Mouse (Mus musculus) limb, embryonic 11.5 days (tissue): ENCODE data around the gene Epb41. TPM values are rescaled to one million over a fixed set of nuclear protein-coding genes. Genes with fewer than 3 reads are reported as not detected.

Experiments
- ATAC-seq: fragments of 200-750 bp; cut with Nextera tagmentation; 2 replicates; pipeline ENCODE4 v1.8.0; 2017; ENCODE audit warnings: low read depth; ENCODE audit not compliant: insufficient number of reproducible peaks, low FRiP score, low TSS enrichment
- DNase-seq: peaks from one replicate; pipeline ENCODE4 v3.0.0-alpha.2; 2015; ENCODE audit warnings: low spot score
- H3K27ac ChIP-seq: fragments of 300-500 bp; sonication (generic); replicated peaks from 2 replicates; pipeline ENCODE4 v1.5.1; 2014; ENCODE audit warnings: low read depth, mild to moderate bottlenecking, low read length
- H3K27me3 ChIP-seq: fragments of 300-500 bp; sonication (generic); 2 replicates; pipeline ENCODE4 v1.6.1; 2014; ENCODE audit warnings: mild to moderate bottlenecking, low read length, mixed read lengths; ENCODE audit not compliant: control insufficient read depth, insufficient read depth
- H3K36me3 ChIP-seq: fragments of 300-500 bp; sonication (generic); 2 replicates; pipeline ENCODE4 v1.6.1; 2014; ENCODE audit warnings: mild to moderate bottlenecking, low read length, moderate library complexity, mixed read lengths; ENCODE audit not compliant: control insufficient read depth, insufficient read depth
- H3K4me1 ChIP-seq: fragments of 300-500 bp; sonication (generic); 2 replicates; pipeline ENCODE4 v1.6.1; 2014; ENCODE audit warnings: low read length, mixed read lengths; ENCODE audit not compliant: control insufficient read depth, insufficient read depth
- H3K4me2 ChIP-seq: fragments of 300-500 bp; sonication (generic); 2 replicates; pipeline ENCODE4 v1.6.1; 2014; ENCODE audit warnings: low read depth, mild to moderate bottlenecking, moderate library complexity; ENCODE audit not compliant: severe bottlenecking
- H3K4me3 ChIP-seq: fragments of 300-500 bp; sonication (generic); 2 replicates; pipeline ENCODE4 v1.5.1; 2014; ENCODE audit warnings: low read depth, low read length
- H3K9ac ChIP-seq: fragments of 300-500 bp; sonication (generic); 2 replicates; pipeline ENCODE4 v1.6.1; 2014; ENCODE audit warnings: mild to moderate bottlenecking, low read length
- H3K9me3 ChIP-seq: fragments of 300-500 bp; sonication (generic); 2 replicates; pipeline ENCODE4 v1.6.1; 2016; ENCODE audit warnings: low read length; ENCODE audit not compliant: control insufficient read depth
- WGBS: fragments of 180-500 bp; shearing (Covaris S2); extraction: QIAGEN DNeasy Blood & Tissue Kit; methylation state at CpG from one replicate; pipeline ENCODE4 v1.1.7; 2014; 5-methylcytosine and 5-hydroxymethylcytosine counted together
- polyA plus RNA-seq: library from polyadenylated mRNA; unstranded; fragments of >200 nt; fragmentation: Nextera tagmentation; extraction: Ambion mirVana; gene quantifications from 2 replicates; pipeline ENCODE4 v1.2.1, GENCODE M21; 2014

Gene Epb41
- polyA plus RNA-seq, 1 experiment from 2014 or later, result 107 TPM

GRCm38 (mm10) chr4:132059541-132059940 lies 15.6 kb downstream of the Epb41 start:
- Histone ChIP-seq H3K9me3 (no peaks in the 10 kb centered on the region), H3K4me2 (no peak overlapping the region), H3K27me3 (no peaks in the 10 kb centered on the region), H3K4me3 (no peak overlapping the region), H3K4me1 (no peaks in the 10 kb centered on the region), H3K27ac (no peak overlapping the region), H3K9ac (no peak overlapping the region), H3K36me3 (no peaks in the 10 kb centered on the region)
- ATAC-seq (no peak), DNase-seq (no peak)
- 94% methylated on average over 2 of the region's 2 CpGs for WGBS

GRCm38 (mm10) chr4:132057311-132057710 lies 17.8 kb downstream of the Epb41 start:
- no peak for ATAC-seq

DNA sequence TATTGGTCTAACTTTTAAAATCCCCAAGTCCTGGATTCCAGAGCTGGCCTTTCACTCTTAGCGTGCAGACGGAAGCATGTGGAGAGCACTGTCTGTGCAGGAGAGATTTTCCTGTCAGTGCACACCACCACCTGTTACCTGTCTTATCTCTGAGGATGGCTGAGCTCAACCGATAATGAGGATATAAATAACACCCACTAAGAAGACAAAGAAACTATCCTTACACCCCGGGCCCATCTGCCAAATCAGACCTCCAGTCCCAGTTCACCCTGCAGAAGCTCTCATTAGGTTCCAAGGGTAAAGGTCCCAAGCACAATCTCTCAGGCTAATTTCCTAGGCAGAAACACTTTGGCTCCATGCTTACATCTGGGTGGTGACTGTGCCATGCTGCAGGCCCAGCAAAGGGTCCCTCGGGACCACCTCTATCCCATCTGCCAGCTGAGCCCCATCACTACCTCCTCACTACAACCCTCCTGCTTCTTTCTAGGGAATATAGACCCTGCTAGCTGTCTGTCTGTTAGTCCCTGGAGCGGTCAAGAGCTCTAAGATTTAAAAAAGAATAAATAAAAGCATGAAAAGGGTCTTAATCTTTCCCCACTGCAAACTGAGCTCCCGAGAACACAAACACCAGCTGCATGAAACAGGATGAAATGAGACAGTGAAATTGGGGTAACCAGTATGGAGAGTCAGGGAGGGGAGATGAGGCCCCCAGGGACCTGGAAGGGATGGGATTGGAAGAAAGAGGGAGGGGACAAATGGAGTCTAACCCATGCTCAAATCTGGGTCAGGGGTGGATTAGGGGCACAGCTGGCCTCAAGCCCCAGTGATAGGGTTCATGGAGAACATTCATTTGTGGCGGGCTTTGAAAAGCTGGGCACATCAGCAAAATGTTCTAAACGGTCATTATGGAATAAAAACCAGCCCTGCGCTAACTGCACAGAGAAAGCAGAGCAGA lies 23.5 kb downstream of the Epb41 start:
- Histone ChIP-seq H3K27me3 (no peaks in the 10 kb centered on the region), H3K36me3 (no peaks in the 10 kb centered on the region), H3K4me3 (no peak overlapping the region), H3K27ac (no peak overlapping the region), H3K9ac (no peak overlapping the region), H3K4me1 (peaks cover 7% of the 10 kb centered on the region; the same call in 1 of the 2 replicates), H3K4me2 (no peak overlapping the region), H3K9me3 (no peaks in the 10 kb centered on the region)
- DNase-seq (no peak), ATAC-seq (no peak)
- WGBS, result 79% methylated on average over 10 of the region's 10 CpGs

More at GRCm38 (mm10) chr4:132057311-132057710, 17.8 kb downstream of the Epb41 start:
- Histone ChIP-seq H3K9ac (no peak overlapping the region), H3K4me3 (no peak overlapping the region), H3K4me1 (no peaks in the 10 kb centered on the region), H3K27me3 (no peaks in the 10 kb centered on the region), H3K4me2 (no peak overlapping the region), H3K9me3 (no peaks in the 10 kb centered on the region), H3K36me3 (no peaks in the 10 kb centered on the region), H3K27ac (no peak overlapping the region)
- no peak for DNase-seq

DNA sequence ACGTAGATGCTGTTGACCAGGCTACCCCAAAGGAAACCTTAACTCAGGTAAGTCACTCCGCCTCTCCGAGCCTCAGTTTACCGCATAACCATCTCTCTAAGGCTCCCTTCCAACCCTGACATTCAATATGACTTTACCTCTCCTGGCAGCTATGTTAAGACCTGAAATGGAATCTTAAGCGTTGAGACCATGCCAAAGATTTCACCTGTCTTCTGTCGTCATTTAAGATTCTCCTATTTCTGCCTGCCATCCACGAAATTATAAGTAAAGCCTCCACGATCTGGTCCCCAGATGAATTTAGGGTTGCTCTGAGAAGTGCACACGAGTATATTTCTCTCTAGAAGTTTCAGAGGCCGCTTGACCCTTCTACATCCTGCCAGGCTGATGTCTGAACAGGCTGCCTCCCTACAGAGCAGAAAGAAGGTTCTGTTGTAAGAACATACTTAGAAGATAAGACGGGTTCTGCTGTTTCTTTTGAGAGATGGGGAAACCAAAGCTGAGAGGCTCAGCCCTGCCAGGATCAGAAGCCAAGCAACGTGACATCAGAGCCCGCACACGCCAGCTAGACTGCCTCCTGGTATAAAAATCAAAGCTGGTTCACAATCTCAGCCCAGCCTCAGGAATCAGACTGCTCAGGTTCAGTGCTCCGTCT lies 25.4 kb downstream of the Epb41 start:
- peak overlapping the region; percentile 84 for H3K4me2 ChIP-seq
- H3K27ac ChIP-seq, result no peak overlapping the region
- WGBS, result 12% methylated on average over 14 of the region's 15 CpGs
- H3K4me3 ChIP-seq, result peak overlapping the region; percentile 86
- H3K9me3 ChIP-seq, result no peaks in the 10 kb centered on the region
- H3K9ac ChIP-seq, result no peak overlapping the region; the same call in 1 of the 2 replicates
- no peaks in the 10 kb centered on the region for H3K36me3 ChIP-seq
- DNase-seq (no peak), ATAC-seq (no peak)
- no peaks in the 10 kb centered on the region for H3K27me3 ChIP-seq
- H3K4me1 ChIP-seq, result peaks cover 7% of the 10 kb centered on the region

DNA sequence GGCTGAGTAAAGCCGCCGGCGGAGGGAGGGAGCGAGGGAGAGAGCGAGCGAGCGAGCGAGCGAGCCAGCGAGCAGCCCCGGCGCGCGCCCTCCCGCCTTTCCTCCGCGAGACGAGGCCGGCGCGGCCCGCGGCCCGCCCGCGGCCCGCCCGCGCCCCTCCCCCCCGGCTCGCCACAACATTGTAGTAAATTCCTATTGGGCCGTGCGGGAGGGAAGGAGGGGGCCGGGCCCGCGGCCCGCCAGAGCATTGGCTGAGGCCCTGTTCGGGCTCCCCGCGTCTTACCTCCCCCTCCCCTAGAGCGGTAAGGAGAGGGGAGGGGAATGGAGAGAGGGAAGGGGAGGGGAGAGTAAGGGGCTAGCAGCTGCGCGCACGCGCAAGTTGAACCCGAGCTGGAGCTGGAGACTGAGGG lies 26.1 kb downstream of the Epb41 start:
- peak overlapping the region; percentile 91 for H3K27ac ChIP-seq
- peak overlapping the region; percentile 86 for H3K4me3 ChIP-seq
- peak; percentile 94 for DNase-seq
- peak overlapping the region; percentile 95 for H3K9ac ChIP-seq
- under 1% methylated on average over 40 of the region's 46 CpGs for WGBS
- H3K27me3 ChIP-seq, result no peaks in the 10 kb centered on the region
- ATAC-seq, result peak; percentile 97
- H3K36me3 ChIP-seq, result no peaks in the 10 kb centered on the region
- H3K4me1 ChIP-seq, result peaks cover 7% of the 10 kb centered on the region
- no peaks in the 10 kb centered on the region for H3K9me3 ChIP-seq
- peak overlapping the region; percentile 84 for H3K4me2 ChIP-seq

DNA sequence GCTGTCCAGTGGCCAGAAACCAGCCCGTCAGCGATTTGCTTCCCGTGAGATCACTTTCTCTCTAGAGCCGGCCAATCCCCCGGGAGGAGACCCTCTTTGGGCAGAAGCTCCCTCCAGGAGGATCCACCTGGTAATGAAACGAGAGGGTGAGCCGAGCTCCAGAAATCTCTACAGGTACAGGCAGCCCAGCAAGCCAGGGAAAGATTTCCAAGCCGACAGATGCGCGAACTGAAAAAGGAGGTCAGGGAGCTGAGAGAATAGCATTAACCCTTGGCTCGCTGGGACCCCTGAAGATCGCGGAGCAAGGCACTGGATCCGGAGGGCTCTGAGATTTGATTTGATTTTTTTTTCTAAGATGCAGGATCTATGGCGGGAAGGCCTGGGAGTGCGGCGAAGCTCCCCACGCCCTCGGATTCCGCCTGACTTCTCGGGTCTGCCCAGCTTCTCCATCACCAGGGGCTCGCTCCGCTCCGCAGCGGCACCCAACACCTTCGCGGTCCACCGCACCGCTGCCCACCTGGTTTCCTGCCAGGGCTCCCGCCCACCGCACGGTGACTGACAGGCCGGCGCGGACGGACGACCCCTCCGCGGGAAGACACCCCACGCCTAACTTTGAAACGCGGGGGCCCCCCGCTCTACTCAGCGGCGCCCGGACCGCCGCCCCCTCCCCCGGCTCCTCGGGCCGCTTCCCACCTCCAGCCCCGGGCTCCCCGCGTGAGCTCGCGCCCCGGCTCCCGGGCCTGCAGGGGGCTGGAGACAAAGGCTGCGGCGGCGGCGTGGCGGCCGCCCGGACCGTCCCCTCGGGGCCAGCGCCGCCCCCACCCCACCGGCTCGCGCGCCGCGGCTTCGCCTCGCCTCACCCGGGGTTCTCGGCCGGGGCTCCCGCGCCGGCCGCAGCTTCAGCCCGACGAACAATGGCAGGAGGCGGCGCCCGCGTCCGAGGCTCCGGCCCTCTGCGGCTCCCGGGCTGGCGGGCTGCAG lies 26.8 kb downstream of the Epb41 start:
- peak; percentile 59; the same call in 1 of the 2 replicates for ATAC-seq

GRCm38 (mm10) chr4:132043726-132044125 lies 31.4 kb downstream of the Epb41 start:
- H3K36me3 ChIP-seq, result no peaks in the 10 kb centered on the region
- H3K4me2 ChIP-seq, result no peak overlapping the region
- no peak overlapping the region for H3K27ac ChIP-seq
- DNase-seq (no peak), ATAC-seq (no peak)
- H3K4me1 ChIP-seq, result peaks cover 2% of the 10 kb centered on the region
- no peak overlapping the region for H3K4me3 ChIP-seq
- no peak overlapping the region for H3K9ac ChIP-seq
- H3K9me3 ChIP-seq, result no peaks in the 10 kb centered on the region
- 93% methylated on average over 3 of the region's 3 CpGs for WGBS
- no peaks in the 10 kb centered on the region for H3K27me3 ChIP-seq

More for the DNA sequence above, 26.8 kb downstream of the Epb41 start:
- DNase-seq, result peak; percentile 72
- Histone ChIP-seq H3K4me2 (peak overlapping the region; percentile 84), H3K27me3 (no peaks in the 10 kb centered on the region), H3K36me3 (no peaks in the 10 kb centered on the region), H3K9ac (peak overlapping the region; percentile 95), H3K4me1 (peaks cover 7% of the 10 kb centered on the region), H3K4me3 (peak overlapping the region; percentile 86), H3K9me3 (no peaks in the 10 kb centered on the region), H3K27ac (peak overlapping the region; percentile 91)
- WGBS, result under 1% methylated on average over 51 of the region's 95 CpGs
